8 mouse cellular contexts compared by ENCODE assay signal in genomic region chr12:101082296-101083075, GRCm38 (mm10). TPM values are rescaled to one million over a fixed set of nuclear protein-coding genes. Genes with fewer than 3 reads are reported as not detected.
DNase-seq lines count a peak whose midpoint lies in the region; ATAC-seq and TF ChIP-seq lines count a peak whose summit lies in the region.

No protein-coding gene starts in this region.

- WGBS in forebrain, postnatal 0 days: 2% methylated on average over 65 of the region's 69 CpGs

- peak overlapping the region; percentile 97 for H3K27ac ChIP-seq in forebrain, postnatal 0 days (ENCODE audit: low read depth, low read length)

- peak overlapping the region; percentile 78 for H3K4me2 ChIP-seq in forebrain, postnatal 0 days (ENCODE audit: low read depth)

- peak; percentile 12 to 33 for DNase-seq in left cerebral cortex, adult 8-10 months (ENCODE audit: low spot score in 2 of 2)
- no peak for DNase-seq in left cerebral cortex, adult 9 months (ENCODE audit: low spot score in 2 of 2)
- DNase-seq in forebrain, postnatal 0 days: peak; percentile 10
- DNase-seq in heart, postnatal 25 days (ENCODE audit: low spot score): peak; percentile 30
- DNase-seq in kidney, postnatal 4 days: peak; percentile 41 to 66
- DNase-seq in spleen, adult 12 weeks (ENCODE audit: low spot score): peak; percentile 28

- H3K4me1 ChIP-seq in forebrain, postnatal 0 days (ENCODE audit: insufficient read depth): peaks cover 8% of the 10 kb centered on the region

- 0 out of 2 replicates have a peak, but pooled peaks have one; percentile 7 for ATAC-seq in cerebellum, adult (ENCODE audit: insufficient number of reproducible peaks, low FRiP score, low TSS enrichment)
- peak; percentile 18; the same call in 1 of the 2 replicates for ATAC-seq in forebrain, postnatal 0 days
- ATAC-seq in megakaryocyte, adult 5-6 weeks (ENCODE audit: poor library complexity, severe bottlenecking): peak; percentile 14; the same call in 1 of the 2 replicates

- H3K27me3 ChIP-seq in forebrain, postnatal 0 days (ENCODE audit: insufficient read depth, low read length): no peaks in the 10 kb centered on the region

- H3K9me3 ChIP-seq in forebrain, postnatal 0 days (ENCODE audit: low read length): no peaks in the 10 kb centered on the region

- TF ChIP-seq CTCF in forebrain, postnatal 0 days (IDR thresholded peaks at IDR 0.05; ENCODE audit: low read depth): no peak

- peak overlapping the region; percentile 90 for H3K9ac ChIP-seq in forebrain, postnatal 0 days

- intact Hi-C loops in heart, postnatal 25 days (cut with DNase I): no loop called here

- H3K36me3 ChIP-seq in forebrain, postnatal 0 days (ENCODE audit: insufficient read depth): no peaks in the 10 kb centered on the region

- H3K4me3 ChIP-seq in forebrain, postnatal 0 days (ENCODE audit: low read depth, low read length): peak overlapping the region; percentile 87

RNA-seq across cellular contexts. Expression of gene Ppp4r3a, which starts 1.0 kb away (rescaled TPM):
- 10 to 100 TPM; 37.1 to 43.7 (median 41.6) TPM for total RNA-seq in left cerebral cortex, adult 8-10 months (2022)
- 36.5 and 49.1 TPM in 2 replicates for total RNA-seq in forebrain, postnatal 0 days (2014; rRNA removed)
- 13.1 and 14.9 TPM in 2 replicates for polyA plus RNA-seq in forebrain, postnatal 0 days (2015; fragmentation: Nextera tagmentation; extraction: Ambion mirVana)
- total RNA-seq in heart, postnatal 25 days (2021): 10 to 100 TPM; 23.5 to 25.3 TPM
- total RNA-seq in megakaryocyte, adult 5-6 weeks (2015): 82.5 and 82.6 TPM in 2 replicates
- 110 and 131 TPM in 2 replicates for total RNA-seq in megakaryocyte, adult 5-6 weeks (2017)

RNA-seq across cellular contexts. Expression of gene Ccdc88c, which starts 53.6 kb away (rescaled TPM):
- total RNA-seq in left cerebral cortex, adult 8-10 months (2022): 10 to 100 TPM; 28.9 to 31.3 (median 29.3) TPM
- 31.3 and 31.5 TPM in 2 replicates for total RNA-seq in forebrain, postnatal 0 days (2014; rRNA removed)
- polyA plus RNA-seq in forebrain, postnatal 0 days (2015; fragmentation: Nextera tagmentation; extraction: Ambion mirVana): 12.4 and 14.6 TPM in 2 replicates
- 1 to 10 TPM; 5.9 to 6.7 TPM for total RNA-seq in heart, postnatal 25 days (2021)
- 71.2 and 71.7 TPM in 2 replicates for total RNA-seq in megakaryocyte, adult 5-6 weeks (2015)
- 195 and 212 TPM in 2 replicates for total RNA-seq in megakaryocyte, adult 5-6 weeks (2017)

Comparison
In these comparisons a context has a peak if more than half of its experiments do, and no peak if none do; other contexts are left out.
1. DNase-seq: peak in left cerebral cortex, adult 8-10 months (2 of 2), forebrain, postnatal 0 days (single experiment), heart, postnatal 25 days (single experiment), kidney, postnatal 4 days (2 of 2) and spleen, adult 12 weeks (single experiment); none in left cerebral cortex, adult 9 months (0 of 2).
2. Peak in every context shown above with its lines, with median percentiles within 50 percentile points of each other: ATAC-seq.